Mouse (Mus musculus) kidney, postnatal 0 days (tissue): ENCODE measurements at regions not wholly inside any gene's neighbourhood (a gene's known extent, or its start where the extent isn't known, plus 50 kb on each side); places are given as distances from the start of the nearest gene placed in this dataset.

Experiments
- ATAC-seq: fragments of 200-750 bp; cut with Nextera tagmentation; replicated peaks from 2 replicates; pipeline ENCODE4 v1.8.0; 2017; ENCODE audit warnings: low read depth, moderate number of reproducible peaks, moderate TSS enrichment, moderate library complexity; ENCODE audit not compliant: low FRiP score
- DNase-seq: peaks from one replicate; pipeline ENCODE4 v3.0.0-alpha.2; 2016; ENCODE audit warnings: low spot score
- H3K27ac ChIP-seq: fragments of 300-500 bp; sonication (generic); 2 replicates; pipeline ENCODE4 v1.5.1; 2014; ENCODE audit warnings: mild to moderate bottlenecking
- H3K27me3 ChIP-seq: fragments of 300-500 bp; sonication (generic); 2 replicates; pipeline ENCODE4 v1.6.1; 2014; ENCODE audit warnings: low read length, mixed read lengths; ENCODE audit not compliant: insufficient read depth
- H3K36me3 ChIP-seq: fragments of 300-500 bp; sonication (generic); 2 replicates; pipeline ENCODE4 v1.6.1; 2014; ENCODE audit warnings: low read length, mixed read lengths; ENCODE audit not compliant: insufficient read depth
- H3K4me1 ChIP-seq: fragments of 300-500 bp; sonication (generic); replicated peaks from 2 replicates; pipeline ENCODE4 v1.6.1; 2014; ENCODE audit warnings: antibody characterized with exemption, low read length, mixed read lengths; ENCODE audit not compliant: insufficient read depth
- H3K4me2 ChIP-seq: fragments of 300-500 bp; sonication (generic); 2 replicates; pipeline ENCODE4 v1.6.1; 2014; ENCODE audit warnings: mild to moderate bottlenecking, low read length, moderate library complexity, mixed read lengths
- H3K4me3 ChIP-seq: fragments of 300-500 bp; sonication (generic); replicated peaks from 2 replicates; pipeline ENCODE4 v1.5.1; 2014; ENCODE audit warnings: low read depth, low read length
- H3K9ac ChIP-seq: fragments of 300-500 bp; sonication (generic); 2 replicates; pipeline ENCODE4 v1.6.1; 2014; ENCODE audit warnings: low read depth, low read length
- H3K9me3 ChIP-seq: fragments of 300-500 bp; sonication (generic); replicated peaks from 2 replicates; pipeline ENCODE4 v1.6.1; 2016; ENCODE audit warnings: low read length, inconsistent platforms, mixed read lengths
- CTCF ChIP-seq: IDR thresholded peaks from 2 replicates; pipeline ENCODE4 v1.5.1; 2016; ENCODE audit warnings: antibody characterized with exemption, low read depth, mild to moderate bottlenecking, moderate library complexity
- WGBS: fragments of 180-500 bp; shearing (Covaris S2); extraction: QIAGEN DNeasy Blood & Tissue Kit; methylation state at CpG from one replicate; pipeline ENCODE4 v1.1.7; 2014; 5-methylcytosine and 5-hydroxymethylcytosine counted together

- WGBS = 68% methylated on average over 1 of the region's 1 CpGs
- Histone ChIP-seq H3K9ac (no peak overlapping the region), H3K27me3 (no peaks in the 10 kb centered on the region), H3K4me2 (no peak overlapping the region), H3K36me3 (no peaks in the 10 kb centered on the region), H3K27ac (no peak overlapping the region), H3K4me1 (no peaks in the 10 kb centered on the region), H3K9me3 (no peaks in the 10 kb centered on the region), H3K4me3 (no peak overlapping the region)
- no peak for TF ChIP-seq CTCF
- ATAC-seq (no peak), DNase-seq (no peak)
These were observed 521.4 kb downstream of the Kctd12 start for GRCm38 (mm10) chr14:102461001-102461400.

DNA sequence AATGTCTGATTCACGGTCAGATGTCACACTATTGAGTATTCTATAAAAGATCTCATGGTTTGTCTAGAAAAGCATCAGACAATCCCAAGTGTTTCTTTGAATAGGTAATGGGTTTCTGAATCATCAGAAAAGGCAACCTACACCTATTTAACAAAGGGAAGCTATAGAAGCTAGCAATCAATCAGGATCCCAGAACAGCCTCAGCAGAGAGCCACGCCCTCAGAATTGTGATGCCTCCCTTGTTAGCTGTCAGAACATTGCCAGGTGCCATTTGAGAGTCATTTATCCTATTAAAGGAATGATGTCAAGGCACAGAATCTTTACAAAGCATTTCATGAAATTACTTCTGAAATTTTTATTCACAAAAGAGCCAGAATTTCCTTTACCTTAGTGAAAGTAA, 542.7 kb downstream of the Kctd12 start:
- Histone ChIP-seq H3K27me3 (no peaks in the 10 kb centered on the region), H3K36me3 (no peaks in the 10 kb centered on the region), H3K27ac (no peak overlapping the region), H3K9me3 (no peaks in the 10 kb centered on the region), H3K4me3 (no peak overlapping the region), H3K9ac (no peak overlapping the region), H3K4me1 (no peaks in the 10 kb centered on the region), H3K4me2 (no peak overlapping the region)
- no peak for DNase-seq
- no peak for ATAC-seq
- 86% methylated on average over 2 of the region's 2 CpGs for WGBS
- TF ChIP-seq CTCF = no peak

GRCm38 (mm10) chr14:102403397-102404115, 578.9 kb downstream of the Kctd12 start:
- Histone ChIP-seq H3K4me1 (no peaks in the 10 kb centered on the region), H3K4me2 (no peak overlapping the region), H3K27ac (no peak overlapping the region), H3K9me3 (no peaks in the 10 kb centered on the region), H3K36me3 (no peaks in the 10 kb centered on the region), H3K4me3 (no peak overlapping the region), H3K27me3 (no peaks in the 10 kb centered on the region), H3K9ac (no peak overlapping the region)
- TF ChIP-seq CTCF = no peak
- 49% methylated on average over 4 of the region's 4 CpGs for WGBS
- ATAC-seq (no peak), DNase-seq (peak; percentile 55)

DNA sequence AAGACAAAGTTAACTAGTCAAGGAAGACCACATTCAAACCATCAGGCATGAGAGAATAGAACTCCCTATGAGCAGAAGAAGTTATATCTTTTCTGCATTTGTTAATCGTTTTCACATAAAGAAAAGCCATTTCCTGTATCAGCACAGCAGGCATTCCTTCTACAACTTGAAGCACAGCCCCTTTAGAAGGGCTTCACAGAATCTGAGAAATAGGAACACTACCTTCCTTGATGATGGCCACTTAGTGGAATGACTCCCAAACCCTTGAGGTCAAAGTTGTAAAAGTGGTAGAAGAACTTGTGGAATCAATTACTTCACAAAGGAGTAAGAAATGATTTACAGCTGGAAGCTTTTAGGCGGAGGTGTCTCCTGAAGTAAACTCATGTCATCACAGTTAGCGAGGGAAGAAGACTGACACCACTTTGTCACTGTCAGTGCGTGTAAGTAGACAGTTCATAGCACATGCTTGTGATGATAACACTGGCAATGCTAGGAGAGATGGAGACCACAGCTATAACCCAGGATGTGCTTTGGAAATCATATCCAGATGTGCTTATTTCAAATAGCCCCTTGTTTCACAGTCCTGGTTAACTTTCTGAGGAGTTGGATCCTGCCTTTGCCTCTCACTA, 580.3 kb downstream of the Kctd12 start:
- no peak for DNase-seq
- Histone ChIP-seq H3K27ac (no peak overlapping the region), H3K4me3 (no peak overlapping the region), H3K9ac (no peak overlapping the region), H3K36me3 (no peaks in the 10 kb centered on the region), H3K9me3 (no peaks in the 10 kb centered on the region), H3K27me3 (no peaks in the 10 kb centered on the region), H3K4me2 (no peak overlapping the region), H3K4me1 (no peaks in the 10 kb centered on the region)
- 39% methylated on average over 4 of the region's 4 CpGs for WGBS
- no peak for ATAC-seq
- no peak for TF ChIP-seq CTCF

DNA sequence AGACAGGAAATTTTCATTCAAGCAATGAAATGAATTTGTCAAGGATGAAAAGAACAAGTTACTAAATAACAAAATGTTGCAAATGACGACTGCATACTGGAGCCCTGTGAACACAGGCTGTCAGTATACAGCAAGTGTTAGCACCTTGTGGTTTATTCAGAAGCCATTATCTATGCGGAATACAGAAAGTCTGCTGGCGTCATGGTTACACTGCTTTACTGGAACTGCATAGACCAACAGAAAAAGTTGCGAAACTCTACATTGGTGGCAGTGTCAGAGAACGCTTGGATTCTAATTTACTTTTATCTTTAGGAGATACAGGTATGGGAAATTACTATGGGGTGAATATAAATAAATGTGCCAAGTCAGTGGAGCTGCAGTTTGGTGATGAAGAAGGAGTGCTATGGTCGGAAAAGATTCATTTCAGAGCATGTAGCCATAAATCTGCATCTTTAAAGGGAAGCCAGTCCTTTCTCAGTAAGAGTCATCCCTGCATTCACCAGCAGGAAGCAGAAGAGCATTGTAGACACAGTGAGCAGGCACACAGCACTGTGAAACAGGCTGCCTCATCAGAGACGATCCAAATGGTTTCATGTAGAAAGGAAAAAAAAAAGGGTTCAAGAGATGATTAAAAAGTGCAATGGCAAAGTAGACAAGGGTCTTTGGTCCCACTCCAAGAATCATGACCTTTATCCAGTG, 586.3 kb downstream of the Kctd12 start:
- H3K27ac ChIP-seq = no peak overlapping the region
- 77% methylated on average over 7 of the region's 7 CpGs for WGBS
- peak; percentile 36; the same call in 1 of the 2 replicates for TF ChIP-seq CTCF
- no peak overlapping the region for H3K4me3 ChIP-seq
- no peaks in the 10 kb centered on the region for H3K9me3 ChIP-seq
- no peak overlapping the region for H3K9ac ChIP-seq
- ATAC-seq = no peak
- no peak overlapping the region for H3K4me2 ChIP-seq
- H3K4me1 ChIP-seq = no peaks in the 10 kb centered on the region
- H3K36me3 ChIP-seq = no peaks in the 10 kb centered on the region
- DNase-seq = no peak
- H3K27me3 ChIP-seq = no peaks in the 10 kb centered on the region

- DNase-seq (no peak), ATAC-seq (no peak)
- WGBS = 80% methylated on average over 3 of the region's 3 CpGs
- H3K27ac ChIP-seq = no peak overlapping the region
- TF ChIP-seq CTCF = no peak
- no peak overlapping the region for H3K9ac ChIP-seq
- H3K9me3 ChIP-seq = no peaks in the 10 kb centered on the region
- H3K4me1 ChIP-seq = no peaks in the 10 kb centered on the region
- no peaks in the 10 kb centered on the region for H3K36me3 ChIP-seq
- no peak overlapping the region for H3K4me3 ChIP-seq
- H3K4me2 ChIP-seq = no peak overlapping the region
- no peaks in the 10 kb centered on the region for H3K27me3 ChIP-seq
These were observed 590.1 kb downstream of the Kctd12 start for GRCm38 (mm10) chr14:102392351-102392750.
